In the genomic region with DNA sequence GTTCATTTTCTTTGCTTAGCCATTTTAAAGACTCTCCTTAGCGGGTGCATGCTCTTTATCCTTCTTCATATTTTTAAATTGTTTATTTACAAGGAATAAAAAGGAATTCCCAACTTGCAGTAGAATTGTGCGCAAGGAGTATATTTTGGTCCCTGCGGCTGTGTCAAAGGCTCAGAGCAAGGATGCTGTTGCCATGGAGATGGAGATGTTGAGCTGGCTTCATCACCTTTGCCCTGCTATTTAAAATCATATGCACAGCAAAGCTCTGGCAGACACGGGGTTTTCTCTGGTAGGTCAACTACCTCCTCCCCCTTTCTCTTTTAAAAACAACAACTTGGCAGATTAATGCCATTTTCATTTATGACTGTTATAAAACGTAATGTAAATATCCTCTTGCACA, we compare ENCODE assay signal across 21 mouse cellular contexts.
DNase-seq lines count a peak whose midpoint lies in the region; ATAC-seq and TF ChIP-seq lines count a peak whose summit lies in the region.
"Had no signal": no experiment of that assay in that cellular context is flagged by ENCODE, and none has a peak within 500 bp of the region (broad histone marks: within the 10 kb centered on the region; RNA-seq: fewer than 3 reads in every experiment).

No protein-coding gene starts in this region.

- WGBS in hindbrain, postnatal 0 days, result 53% methylated on average over 5 of the region's 5 CpGs
- WGBS in hindbrain, embryonic 16.5 days, result 44% methylated on average over 5 of the region's 5 CpGs
- WGBS in neural tube, embryonic 13.5 days, result 46% methylated on average over 5 of the region's 5 CpGs

- no peak overlapping the region for H3K27ac ChIP-seq in hindbrain, postnatal 0 days
- H3K27ac ChIP-seq in hindbrain, embryonic 16.5 days (ENCODE audit: low read depth, low read length), result no peak overlapping the region
- H3K27ac ChIP-seq in neural tube, embryonic 13.5 days (replicated peaks), result no peak overlapping the region
- H3K27ac ChIP-seq: embryonic facial prominence, embryonic 13.5 days; heart, adult 2 months; heart, embryonic 13.5 days; hindbrain, embryonic 12.5 days had no signal

- no peak overlapping the region for H3K4me2 ChIP-seq in hindbrain, postnatal 0 days (ENCODE audit: low read depth, low read length)
- no peak overlapping the region for H3K4me2 ChIP-seq in hindbrain, embryonic 16.5 days (ENCODE audit: low read length)
- H3K4me2 ChIP-seq in neural tube, embryonic 13.5 days, result no peak overlapping the region
- H3K4me2 ChIP-seq: embryonic facial prominence, embryonic 13.5 days; heart, embryonic 13.5 days; hindbrain, embryonic 12.5 days had no signal

- no peaks in the 10 kb centered on the region for H3K4me1 ChIP-seq in hindbrain, postnatal 0 days (ENCODE audit: insufficient read depth, low read length)
- H3K4me1 ChIP-seq in hindbrain, embryonic 16.5 days (ENCODE audit: control insufficient read depth, insufficient read depth, low read depth, low read length), result no peaks in the 10 kb centered on the region
- H3K4me1 ChIP-seq in neural tube, embryonic 13.5 days (replicated peaks), result no peaks in the 10 kb centered on the region
- H3K4me1 ChIP-seq: embryonic facial prominence, embryonic 13.5 days; heart, embryonic 13.5 days; hindbrain, embryonic 12.5 days had no signal

- H3K9ac ChIP-seq in hindbrain, postnatal 0 days (replicated peaks; ENCODE audit: low read length), result no peak overlapping the region
- H3K9ac ChIP-seq in hindbrain, embryonic 16.5 days (ENCODE audit: low read depth, low read length), result no peak overlapping the region
- no peak overlapping the region for H3K9ac ChIP-seq in neural tube, embryonic 13.5 days
- H3K9ac ChIP-seq: embryonic facial prominence, embryonic 13.5 days; heart, embryonic 13.5 days; hindbrain, embryonic 12.5 days had no signal

- H3K36me3 ChIP-seq in hindbrain, postnatal 0 days (ENCODE audit: insufficient read depth, low read length), result no peaks in the 10 kb centered on the region
- H3K36me3 ChIP-seq in hindbrain, embryonic 16.5 days (ENCODE audit: control insufficient read depth, insufficient read depth, low read length), result no peaks in the 10 kb centered on the region
- no peaks in the 10 kb centered on the region for H3K36me3 ChIP-seq in neural tube, embryonic 13.5 days
- H3K36me3 ChIP-seq: embryonic facial prominence, embryonic 13.5 days; heart, embryonic 13.5 days; hindbrain, embryonic 12.5 days had no signal

- no peaks in the 10 kb centered on the region for H3K27me3 ChIP-seq in hindbrain, postnatal 0 days (ENCODE audit: insufficient read depth, low read length)
- no peaks in the 10 kb centered on the region for H3K27me3 ChIP-seq in hindbrain, embryonic 16.5 days (replicated peaks; ENCODE audit: control insufficient read depth, insufficient read depth, low read length)
- peaks cover 25% of the 10 kb centered on the region for H3K27me3 ChIP-seq in neural tube, embryonic 13.5 days
- H3K27me3 ChIP-seq: heart, embryonic 13.5 days had no signal

- no peak for ATAC-seq in hindbrain, postnatal 0 days
- no peak for ATAC-seq in hindbrain, embryonic 16.5 days
- ATAC-seq in neural tube, embryonic 13.5 days (ENCODE audit: low read depth), result 0 out of 2 replicates have a peak, but pooled peaks have one; percentile 47
- no peak for ATAC-seq in erythroid progenitor cell, adult 5-6 weeks (replicated peaks; ENCODE audit: low FRiP score, poor library complexity, severe bottlenecking)
- ATAC-seq: lung, postnatal 0 days had no signal

- H3K4me3 ChIP-seq in hindbrain, postnatal 0 days (ENCODE audit: low read length), result no peak overlapping the region
- no peak overlapping the region for H3K4me3 ChIP-seq in hindbrain, embryonic 16.5 days (ENCODE audit: low read length)
- no peak overlapping the region for H3K4me3 ChIP-seq in neural tube, embryonic 13.5 days
- H3K4me3 ChIP-seq: embryonic facial prominence, embryonic 13.5 days; heart, adult 2 months; heart, embryonic 13.5 days; hindbrain, embryonic 12.5 days had no signal

- peak; percentile 42 for DNase-seq in hindbrain, postnatal 0 days (ENCODE audit: low spot score)
- no peak for DNase-seq in neural tube, embryonic 10.5 days (ENCODE audit: extremely low spot score, low spot score)
- peak; percentile 1 for DNase-seq in embryo, embryonic 11.5 days (ENCODE audit: low read depth, low spot score)
- DNase-seq in frontal cortex, postnatal 10 days (ENCODE audit: low spot score in 2 of 2), result no peak
- DNase-seq: adrenal gland, adult 2 months; cerebellum, adult 8-10 months; gastrocnemius, postnatal 36 days; heart, adult 2 months; heart, postnatal 14 days; kidney, adult 8-10 months; kidney, postnatal 36 days; layer of hippocampus, postnatal 36 days; right cerebral cortex, postnatal 4 days; thymus, postnatal 4 days had no signal

- no peak for TF ChIP-seq CTCF in hindbrain, postnatal 0 days (IDR thresholded peaks at IDR 0.05; ENCODE audit: low read depth)

- no peaks in the 10 kb centered on the region for H3K9me3 ChIP-seq in hindbrain, postnatal 0 days (ENCODE audit: low read length)
- H3K9me3 ChIP-seq in hindbrain, embryonic 16.5 days (ENCODE audit: control insufficient read depth, low read length), result no peaks in the 10 kb centered on the region
- H3K9me3 ChIP-seq in neural tube, embryonic 13.5 days, result no peaks in the 10 kb centered on the region
- H3K9me3 ChIP-seq: embryonic facial prominence, embryonic 13.5 days; heart, embryonic 13.5 days; hindbrain, embryonic 12.5 days had no signal

Comparison
In these comparisons a context has a peak if more than half of its experiments do, and no peak if none do; other contexts are left out.
1. DNase-seq: peak in hindbrain, postnatal 0 days (single experiment) and embryo, embryonic 11.5 days (single experiment); none in neural tube, embryonic 10.5 days (single experiment) and frontal cortex, postnatal 10 days (0 of 2).